Mouse (Mus musculus) ES-Bruce4 (cell line): Measurements from ENCODE around the gene Schip1. TPM values are rescaled to one million over a fixed set of nuclear protein-coding genes. Genes with fewer than 3 reads are reported as not detected.

ENCODE experiments used
- H3K27ac ChIP-seq: 2 replicates; pipeline ENCODE4 v1.5.1; 2012; ENCODE audit warnings: low read length, inconsistent platforms; ENCODE audit not compliant: insufficient read depth
- H3K27me3 ChIP-seq: 2 replicates; pipeline ENCODE4 v1.6.1; 2012; ENCODE audit warnings: mild to moderate bottlenecking, low read length, inconsistent platforms; ENCODE audit not compliant: control insufficient read depth, poor library complexity, insufficient read depth, severe bottlenecking
- H3K36me3 ChIP-seq: 2 replicates; pipeline ENCODE4 v1.6.1; 2012; ENCODE audit warnings: inconsistent platforms, mild to moderate bottlenecking, low read length, moderate library complexity; ENCODE audit not compliant: control insufficient read depth, poor library complexity, insufficient read depth, severe bottlenecking
- H3K4me1 ChIP-seq: one replicate; pipeline ENCODE4 v1.8.1; 2011; ENCODE audit warnings: low read length; ENCODE audit not compliant: control insufficient read depth, insufficient read depth
- H3K4me3 ChIP-seq: 2 replicates; pipeline ENCODE4 v1.5.1; 2011; ENCODE audit warnings: low read depth, mild to moderate bottlenecking, low read length
- H3K9ac ChIP-seq: 2 replicates; pipeline ENCODE4 v1.6.1; 2012; ENCODE audit warnings: low read depth, mild to moderate bottlenecking, inconsistent platforms; ENCODE audit not compliant: poor library complexity, severe bottlenecking
- H3K9me3 ChIP-seq: replicated peaks from 2 replicates; pipeline ENCODE4 v1.6.1; 2012; ENCODE audit warnings: mild to moderate bottlenecking, low read length, inconsistent platforms; ENCODE audit not compliant: control insufficient read depth, poor library complexity, insufficient read depth, severe bottlenecking
- CTCF ChIP-seq: IDR thresholded peaks from one replicate; pipeline ENCODE4 v1.8.1; 2011; ENCODE audit warnings: low read depth, low read length
- EP300 ChIP-seq: IDR thresholded peaks from 2 replicates; pipeline ENCODE4 v1.6.1; 2011; ENCODE audit warnings: low read depth, low read length; ENCODE audit not compliant: insufficient read depth
- POLR2A ChIP-seq: IDR thresholded peaks from one replicate; pipeline ENCODE4 v1.8.1; 2011; ENCODE audit warnings: low read length; ENCODE audit not compliant: insufficient read depth
- polyA plus RNA-seq: library from polyadenylated mRNA; stranded (reverse); fragments of >200 nt; gene quantifications from 2 replicates; pipeline ENCODE4 v1.2.4, GENCODE M21; 2011; ENCODE audit warnings: low read depth; ENCODE audit not compliant: missing spikeins, insufficient read depth, insufficient read length

The Schip1 gene
- polyA plus RNA-seq, 1 experiment, result 85.2 TPM

GRCm38 (mm10) chr3:68477478-68477877, 412.9 kb downstream of the Schip1 start:
- H3K27me3 ChIP-seq, result no peaks in the 10 kb centered on the region
- H3K36me3 ChIP-seq, result no peaks in the 10 kb centered on the region
- H3K4me3 ChIP-seq, result no peak overlapping the region
- no peak overlapping the region for H3K9ac ChIP-seq
- TF ChIP-seq EP300, result no peak
- no peak for TF ChIP-seq POLR2A
- no peak for TF ChIP-seq CTCF
- H3K27ac ChIP-seq, result peak overlapping the region; percentile 56
- no peaks in the 10 kb centered on the region for H3K9me3 ChIP-seq
- peaks cover 2% of the 10 kb centered on the region for H3K4me1 ChIP-seq

GRCm38 (mm10) chr3:68479266-68479665, 414.7 kb downstream of the Schip1 start:
- H3K9ac ChIP-seq, result no peak overlapping the region
- no peaks in the 10 kb centered on the region for H3K27me3 ChIP-seq
- no peak for TF ChIP-seq POLR2A
- no peak for TF ChIP-seq EP300
- TF ChIP-seq CTCF, result no peak
- H3K36me3 ChIP-seq, result no peaks in the 10 kb centered on the region
- H3K4me3 ChIP-seq, result no peak overlapping the region
- H3K4me1 ChIP-seq, result peaks cover 2% of the 10 kb centered on the region
- no peaks in the 10 kb centered on the region for H3K9me3 ChIP-seq
- no peak overlapping the region for H3K27ac ChIP-seq

- no peak for TF ChIP-seq POLR2A
- TF ChIP-seq EP300, result no peak
- no peak for TF ChIP-seq CTCF
These were observed 418.9 kb downstream of the Schip1 start for GRCm38 (mm10) chr3:68483517-68483916.

GRCm38 (mm10) chr3:68484021-68484420, 419.4 kb downstream of the Schip1 start:
- Histone ChIP-seq H3K9ac (no peak overlapping the region), H3K4me3 (no peak overlapping the region), H3K9me3 (no peaks in the 10 kb centered on the region), H3K27ac (no peak overlapping the region), H3K36me3 (no peaks in the 10 kb centered on the region), H3K27me3 (no peaks in the 10 kb centered on the region), H3K4me1 (peaks cover 6% of the 10 kb centered on the region)
- TF ChIP-seq POLR2A, result no peak
- no peak for TF ChIP-seq EP300
- TF ChIP-seq CTCF, result no peak

More at GRCm38 (mm10) chr3:68483517-68483916, 418.9 kb downstream of the Schip1 start:
- H3K27me3 ChIP-seq, result no peaks in the 10 kb centered on the region
- peaks cover 4% of the 10 kb centered on the region for H3K4me1 ChIP-seq
- H3K9me3 ChIP-seq, result no peaks in the 10 kb centered on the region
- no peak overlapping the region for H3K9ac ChIP-seq
- no peak overlapping the region for H3K4me3 ChIP-seq
- no peaks in the 10 kb centered on the region for H3K36me3 ChIP-seq
- H3K27ac ChIP-seq, result no peak overlapping the region

GRCm38 (mm10) chr3:68484561-68484960, 420.0 kb downstream of the Schip1 start:
- no peaks in the 10 kb centered on the region for H3K27me3 ChIP-seq
- H3K4me1 ChIP-seq, result peaks cover 6% of the 10 kb centered on the region
- no peaks in the 10 kb centered on the region for H3K9me3 ChIP-seq
- H3K27ac ChIP-seq, result no peak overlapping the region
- H3K36me3 ChIP-seq, result no peaks in the 10 kb centered on the region
- no peak overlapping the region for H3K9ac ChIP-seq
- H3K4me3 ChIP-seq, result no peak overlapping the region
- no peak for TF ChIP-seq CTCF
- no peak for TF ChIP-seq EP300
- TF ChIP-seq POLR2A, result no peak

GRCm38 (mm10) chr3:68487621-68488020, 423.0 kb downstream of the Schip1 start:
- Histone ChIP-seq H3K9ac (no peak overlapping the region), H3K9me3 (no peaks in the 10 kb centered on the region), H3K36me3 (no peaks in the 10 kb centered on the region), H3K4me1 (peaks cover 6% of the 10 kb centered on the region), H3K4me3 (no peak overlapping the region), H3K27ac (peak overlapping the region; percentile 1; the same call in 1 of the 2 replicates), H3K27me3 (no peaks in the 10 kb centered on the region)
- TF ChIP-seq POLR2A (no peak), EP300 (no peak), CTCF (no peak)
